Mouse (Mus musculus): ENCODE results near the gene Olfr1312.

GRCm38 (mm10) chr2:112024312-112024711, 25.7 kb downstream of the Olfr1312 start, which contains the start of gene Olfr1311:
- no peak for TF ChIP-seq CTCF (IDR thresholded peaks at IDR 0.05; ENCODE audit: control insufficient read depth, insufficient read depth, insufficient replicate concordance, low read depth, low read length)
- TF ChIP-seq POLR2A (IDR thresholded peaks at IDR 0.05; ENCODE audit: control insufficient read depth, low read depth, low read length), result no peak
